Mouse (Mus musculus): ENCODE data around the gene Fxn.

The Fxn gene

DNA sequence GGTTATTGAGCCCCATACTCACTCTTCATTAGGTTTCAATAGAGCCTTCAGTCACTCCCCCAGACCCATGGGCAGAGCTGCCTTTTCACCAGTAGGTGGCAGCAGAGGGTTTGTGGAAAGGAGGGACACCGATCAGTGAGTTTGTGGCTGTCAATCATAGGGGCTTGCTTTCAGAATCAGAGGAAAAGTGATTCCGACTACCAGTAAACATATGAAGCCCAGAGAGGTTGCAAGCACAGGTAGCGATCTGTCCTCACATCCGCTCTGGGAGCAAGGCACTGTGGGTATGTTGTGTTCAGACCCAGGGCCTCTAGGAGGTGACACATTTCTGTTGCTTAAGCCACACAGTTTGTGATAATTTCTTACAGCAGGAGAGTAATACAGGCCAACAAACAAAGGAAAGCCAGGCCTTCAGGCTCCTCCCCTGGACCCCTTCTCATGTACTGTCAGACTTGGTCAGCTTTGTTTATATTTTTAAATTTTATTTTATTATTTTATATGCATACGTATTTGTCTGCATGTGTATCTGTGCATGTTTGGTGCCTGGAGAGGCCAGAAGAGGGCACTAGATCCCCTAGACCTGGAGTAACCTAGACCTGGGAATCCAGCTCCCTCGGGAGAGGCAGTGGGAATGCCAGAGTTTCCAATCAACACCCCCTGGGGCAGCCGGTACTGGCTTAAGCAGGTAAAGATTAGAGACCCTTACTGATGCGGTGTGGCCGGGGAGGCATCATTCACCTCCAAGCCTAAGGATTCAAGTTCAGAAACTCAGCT, 20.8 kb upstream of the Fxn start:
- DNase-seq (ENCODE audit: low spot score): peak; percentile 89

DNA sequence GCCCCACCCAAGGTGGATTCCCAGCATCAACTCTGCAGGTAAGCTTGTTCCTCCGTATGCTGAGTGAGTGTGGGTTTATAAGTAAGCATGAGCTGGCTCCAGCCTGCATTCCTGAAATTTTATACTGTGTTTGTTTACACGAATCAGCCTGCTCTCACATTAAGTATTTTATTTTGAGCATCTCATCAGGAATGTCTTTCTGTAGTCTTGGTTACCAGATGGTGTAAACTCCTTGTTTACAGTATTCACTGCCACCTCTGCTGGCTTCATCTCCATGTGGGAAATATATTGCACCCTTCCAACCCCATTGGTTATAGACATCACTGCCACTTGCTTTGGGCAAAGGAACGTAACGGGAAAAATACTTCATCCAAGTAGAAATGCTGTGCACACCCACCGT, 13.1 kb upstream of the Fxn start:
- no peak for DNase-seq (ENCODE audit: low spot score)

DNA sequence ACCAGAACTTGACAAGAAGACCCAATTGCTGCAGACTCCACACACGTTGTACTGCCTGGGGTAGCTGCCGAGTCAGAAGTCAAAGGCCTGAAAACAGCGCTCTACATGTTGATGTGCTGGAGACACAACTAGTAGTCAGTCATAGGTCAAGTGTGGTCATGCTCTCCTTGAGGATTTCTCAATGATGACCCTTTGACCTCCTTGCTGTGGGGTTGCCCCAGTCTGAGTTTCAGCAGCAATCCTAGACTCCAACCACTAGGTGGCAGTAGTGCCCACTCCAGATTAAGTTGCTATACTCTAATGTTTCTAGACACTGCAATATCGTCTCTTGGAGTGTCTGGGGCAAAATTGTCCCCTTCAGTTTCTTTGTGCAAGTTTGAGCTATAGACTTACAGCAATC, 3.8 kb upstream of the Fxn start:
- peak; percentile 85 for DNase-seq (ENCODE audit: low spot score)

DNA sequence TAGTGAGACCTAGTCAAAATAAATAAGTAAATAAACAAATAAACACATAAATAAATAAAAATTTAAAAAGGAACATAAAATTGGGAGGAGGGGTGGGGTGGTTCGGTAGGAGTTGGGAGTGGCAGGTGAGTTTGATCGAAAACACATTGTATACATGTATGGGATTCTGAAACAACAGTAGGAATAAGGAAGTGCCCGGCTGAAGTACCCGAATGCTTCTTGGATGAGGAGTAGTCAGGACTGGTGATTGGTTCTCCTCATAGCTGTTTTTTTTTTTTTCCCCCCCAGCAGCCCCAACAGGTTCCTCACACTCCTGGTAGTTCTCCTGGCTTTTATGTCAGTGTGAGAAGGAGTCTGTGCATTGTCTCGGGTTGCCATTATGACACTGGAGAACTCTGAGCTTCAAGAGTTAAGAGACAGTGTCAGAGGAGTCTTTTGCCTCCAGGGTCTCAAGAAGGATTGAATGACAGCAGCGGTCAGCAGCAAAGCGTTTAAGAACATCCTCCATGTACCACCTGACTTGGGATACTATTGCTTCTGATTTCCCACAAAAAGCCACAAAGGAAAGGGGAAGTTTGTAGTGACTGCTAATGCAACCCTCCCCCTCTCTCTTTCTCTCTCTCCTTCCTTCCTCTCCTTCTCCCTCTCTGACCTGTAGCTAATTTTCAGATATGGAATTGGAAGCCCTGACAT, 1.0 kb upstream of the Fxn start:
- DNase-seq (ENCODE audit: low spot score): no peak

DNA sequence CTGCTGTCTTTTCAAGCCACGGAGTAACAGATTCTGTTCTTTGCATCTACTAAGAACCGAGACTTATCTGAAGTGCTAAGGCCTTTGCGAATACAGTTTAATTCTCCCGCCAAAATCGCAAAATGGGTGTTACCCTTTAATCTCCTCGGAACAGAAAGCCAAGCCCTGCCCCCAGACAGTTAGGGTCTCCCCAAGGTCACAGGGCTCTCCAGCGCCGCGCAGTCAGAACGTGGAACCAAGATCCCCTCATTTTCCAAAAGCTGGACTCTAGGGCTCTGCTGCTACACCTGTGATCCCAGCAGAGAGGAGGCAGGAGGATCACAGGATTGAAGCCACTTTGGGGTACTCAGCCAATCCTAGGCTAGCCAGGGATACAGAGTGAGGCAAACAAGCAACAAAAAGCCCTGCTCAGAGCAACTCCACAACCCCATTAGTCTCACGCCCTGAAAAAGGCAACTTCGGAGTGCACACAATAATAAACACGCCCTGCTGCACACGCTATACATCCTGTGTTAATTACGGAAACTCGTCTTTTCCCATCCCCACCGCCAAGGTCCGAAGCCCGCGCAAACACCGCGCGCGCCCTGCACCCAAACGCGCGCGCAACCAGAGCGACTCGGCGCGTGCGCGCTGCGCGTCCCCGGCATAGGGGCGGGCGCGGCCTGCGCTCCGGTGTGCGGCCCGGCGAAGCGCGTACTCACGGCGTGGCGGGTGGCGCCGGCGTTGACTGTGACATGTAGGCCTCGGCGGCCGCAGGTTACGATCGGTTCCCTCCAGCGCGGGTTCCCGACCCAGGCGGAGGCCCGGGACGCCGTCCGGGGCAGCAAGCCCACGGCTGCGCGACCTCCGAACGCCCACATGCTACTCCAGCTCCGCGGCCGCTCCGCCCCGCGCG, 452 bp downstream of the Fxn start:
- DNase-seq (ENCODE audit: low spot score): peak; percentile 84

DNA sequence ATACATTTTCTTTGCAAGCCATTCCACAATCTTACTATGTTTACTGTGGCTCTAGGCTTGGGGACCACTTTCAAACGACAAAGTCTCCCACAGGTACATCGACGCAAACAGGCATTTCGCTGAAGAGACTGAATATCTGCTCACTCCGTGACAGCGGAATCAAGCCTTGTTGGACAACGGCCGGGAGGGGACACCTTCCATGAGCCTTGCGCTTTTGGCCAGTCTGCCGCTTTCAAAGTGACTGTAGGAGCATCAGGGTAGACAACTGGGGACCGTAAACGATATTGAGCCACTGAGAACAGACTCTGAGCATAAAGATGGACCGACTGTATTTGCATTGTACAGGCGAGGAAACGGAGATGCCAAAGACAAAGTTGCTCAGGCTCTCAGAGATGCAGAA, 1.5 kb downstream of the Fxn start:
- no peak for DNase-seq (ENCODE audit: low spot score)

DNA sequence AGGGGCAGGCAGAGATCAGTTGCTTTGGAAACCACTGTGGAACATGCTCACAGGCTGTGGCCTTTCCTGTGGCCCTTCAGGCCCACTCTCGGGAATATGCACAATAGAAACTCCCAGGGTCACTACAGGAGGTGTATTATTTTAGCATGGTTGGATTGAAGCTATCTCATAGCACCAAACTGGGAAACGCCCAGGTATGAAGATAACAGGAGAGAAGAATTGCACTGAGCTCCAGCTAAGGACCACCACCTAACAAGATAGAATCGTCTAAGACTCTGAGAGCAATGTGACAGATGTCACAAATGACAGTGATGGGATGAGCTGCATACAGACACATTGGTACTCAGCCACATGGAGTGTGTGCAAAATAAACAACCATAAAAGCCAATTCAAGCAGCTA, 6.1 kb downstream of the Fxn start:
- DNase-seq (ENCODE audit: low spot score): no peak

DNA sequence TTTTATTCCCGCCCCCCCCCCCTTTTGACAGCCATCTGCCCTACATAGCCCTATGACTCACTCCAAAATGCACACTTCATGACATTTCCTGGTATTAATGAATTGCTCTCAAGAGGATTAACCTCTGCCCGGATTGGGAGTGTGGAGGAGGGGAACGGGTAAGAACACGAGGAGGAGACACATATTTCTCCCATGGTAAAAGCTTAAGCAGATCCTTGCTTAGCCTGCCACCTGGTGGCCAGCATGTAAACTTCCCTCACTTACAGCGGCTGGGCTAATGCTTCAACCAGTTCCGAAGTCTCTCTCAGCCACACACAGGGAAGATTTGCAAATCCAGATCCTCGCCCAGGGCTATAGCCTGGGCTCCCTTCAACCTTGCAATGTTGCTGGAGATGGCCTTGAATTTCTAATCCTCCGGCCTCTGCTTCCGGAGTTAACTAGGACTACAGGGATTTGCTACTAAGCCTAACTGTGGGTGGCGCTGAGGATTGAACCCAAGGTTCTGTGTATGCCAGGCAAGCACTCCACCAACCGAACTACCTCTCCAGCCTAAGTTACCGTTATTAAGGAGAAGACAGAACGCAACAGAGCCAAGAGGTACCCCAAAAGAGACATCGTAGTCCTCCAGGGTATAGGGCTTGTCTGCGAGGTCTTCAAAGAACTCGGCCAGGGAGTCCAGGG, 8.5 kb downstream of the Fxn start:
- peak; percentile 85 for DNase-seq (ENCODE audit: low spot score)

DNA sequence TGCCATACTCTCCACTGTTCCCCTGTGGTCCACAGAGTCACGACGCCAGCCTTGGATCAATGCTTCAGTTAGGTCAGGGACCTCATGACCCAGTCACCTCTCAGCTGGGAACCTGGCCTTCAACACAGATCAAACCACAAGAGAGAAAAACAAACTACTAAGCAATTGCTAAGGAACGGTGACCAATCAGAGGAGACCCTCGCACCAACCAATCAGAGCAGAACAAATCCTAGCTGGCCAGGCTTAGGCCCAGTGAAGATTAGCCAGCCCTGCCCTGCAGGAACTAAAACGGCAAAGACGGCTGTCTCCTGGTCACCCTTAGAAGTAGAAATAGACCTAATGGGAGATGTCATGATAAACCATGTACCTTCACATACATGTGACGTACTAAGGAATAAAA, 9.1 kb downstream of the Fxn start:
- DNase-seq (ENCODE audit: low spot score): no peak

DNA sequence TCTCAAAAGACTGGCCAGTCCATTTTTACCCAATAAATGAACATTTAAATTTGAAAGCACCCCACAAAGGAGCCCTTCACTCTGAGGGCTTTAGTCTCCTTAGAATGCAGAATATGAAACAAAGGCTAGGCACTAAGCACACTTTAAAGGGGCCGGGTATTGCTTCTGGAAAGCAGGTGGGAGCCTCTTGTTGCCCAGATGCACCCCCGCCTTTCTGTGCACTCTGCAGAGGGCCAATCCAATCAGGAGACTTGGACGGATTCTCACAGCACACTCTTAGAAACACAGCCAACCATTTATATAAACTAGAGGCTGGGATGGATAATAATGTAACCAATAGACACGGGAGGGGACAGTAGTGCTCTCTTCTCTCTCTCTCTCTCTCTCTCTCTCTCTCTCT, 11.9 kb downstream of the Fxn start:
- no peak for DNase-seq (ENCODE audit: low spot score)

DNA sequence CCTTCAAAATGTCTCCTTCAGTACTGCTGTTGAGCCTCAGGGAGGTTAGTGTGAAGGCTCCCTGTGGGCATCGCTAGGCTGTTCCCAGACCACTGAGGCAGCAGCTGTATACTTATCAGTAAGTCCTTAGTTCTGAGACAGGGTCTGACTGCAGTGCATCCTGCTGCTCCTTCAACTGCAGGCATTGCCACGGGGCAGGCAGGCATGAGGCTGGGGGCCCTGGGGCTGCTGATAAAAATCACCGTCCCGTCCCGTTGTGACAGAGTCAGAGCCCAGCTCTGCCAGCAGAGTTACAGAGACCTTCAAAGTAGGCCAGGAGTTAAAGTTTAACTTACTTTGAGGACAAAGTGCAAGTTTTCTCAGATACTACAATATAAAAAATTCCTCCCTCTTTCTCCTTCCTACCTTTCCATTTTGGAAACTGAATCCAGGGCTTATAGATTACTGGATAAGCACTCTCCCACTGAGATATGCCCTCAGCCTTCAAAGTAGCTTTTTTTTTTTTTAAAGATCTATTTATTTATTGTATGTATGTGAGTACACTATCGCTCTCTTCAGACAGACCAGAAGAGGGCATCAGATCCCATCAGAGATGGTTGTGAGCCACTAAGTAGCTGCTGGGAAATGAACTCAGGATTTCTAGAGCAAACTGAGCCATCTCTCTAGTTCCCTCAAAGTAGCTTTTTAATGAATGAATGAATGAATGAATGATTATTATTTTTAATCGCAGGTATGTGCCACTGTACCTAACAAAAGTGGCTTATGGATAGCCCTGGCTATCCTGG, 14.2 kb downstream of the Fxn start:
- no peak for DNase-seq (ENCODE audit: low spot score)

DNA sequence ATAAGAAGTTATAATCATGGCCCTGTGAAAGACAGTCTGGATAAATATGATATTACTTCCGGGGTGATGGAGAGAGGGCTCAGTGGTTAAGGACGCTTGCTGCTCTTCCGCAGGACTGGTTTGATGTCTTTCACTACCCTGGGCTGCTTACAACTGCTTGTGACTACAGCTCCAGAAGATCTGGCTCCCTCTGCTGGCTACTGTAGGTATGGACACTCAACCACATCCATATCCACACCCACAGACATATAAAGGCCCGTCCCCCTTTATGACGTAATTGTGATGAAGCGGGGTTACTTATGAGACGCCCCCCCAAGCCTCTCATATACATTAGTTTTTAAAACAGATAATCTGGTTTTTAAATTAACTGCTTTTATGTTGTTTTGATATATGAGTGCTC, 15.4 kb downstream of the Fxn start:
- DNase-seq (ENCODE audit: low spot score): peak; percentile 92

DNA sequence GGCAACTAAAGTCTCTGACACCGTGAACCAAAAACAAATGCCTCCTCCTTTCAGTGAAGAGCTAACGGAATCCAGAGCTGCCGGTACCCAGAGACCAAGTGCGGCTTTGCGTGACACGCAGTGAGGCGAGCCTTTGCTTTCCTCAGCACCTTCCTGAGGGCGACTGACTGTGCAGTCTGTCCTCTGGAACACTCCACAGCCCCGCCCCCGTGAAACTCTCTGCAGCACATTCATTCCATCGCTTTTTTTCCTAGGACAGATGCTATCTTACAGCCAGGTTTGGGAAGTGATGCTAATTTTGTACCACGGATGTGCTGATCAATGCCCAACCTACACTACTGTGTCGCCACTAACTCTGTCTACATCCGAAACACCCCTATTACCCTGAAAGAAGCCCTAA, 17.7 kb downstream of the Fxn start:
- DNase-seq (ENCODE audit: low spot score): no peak

DNA sequence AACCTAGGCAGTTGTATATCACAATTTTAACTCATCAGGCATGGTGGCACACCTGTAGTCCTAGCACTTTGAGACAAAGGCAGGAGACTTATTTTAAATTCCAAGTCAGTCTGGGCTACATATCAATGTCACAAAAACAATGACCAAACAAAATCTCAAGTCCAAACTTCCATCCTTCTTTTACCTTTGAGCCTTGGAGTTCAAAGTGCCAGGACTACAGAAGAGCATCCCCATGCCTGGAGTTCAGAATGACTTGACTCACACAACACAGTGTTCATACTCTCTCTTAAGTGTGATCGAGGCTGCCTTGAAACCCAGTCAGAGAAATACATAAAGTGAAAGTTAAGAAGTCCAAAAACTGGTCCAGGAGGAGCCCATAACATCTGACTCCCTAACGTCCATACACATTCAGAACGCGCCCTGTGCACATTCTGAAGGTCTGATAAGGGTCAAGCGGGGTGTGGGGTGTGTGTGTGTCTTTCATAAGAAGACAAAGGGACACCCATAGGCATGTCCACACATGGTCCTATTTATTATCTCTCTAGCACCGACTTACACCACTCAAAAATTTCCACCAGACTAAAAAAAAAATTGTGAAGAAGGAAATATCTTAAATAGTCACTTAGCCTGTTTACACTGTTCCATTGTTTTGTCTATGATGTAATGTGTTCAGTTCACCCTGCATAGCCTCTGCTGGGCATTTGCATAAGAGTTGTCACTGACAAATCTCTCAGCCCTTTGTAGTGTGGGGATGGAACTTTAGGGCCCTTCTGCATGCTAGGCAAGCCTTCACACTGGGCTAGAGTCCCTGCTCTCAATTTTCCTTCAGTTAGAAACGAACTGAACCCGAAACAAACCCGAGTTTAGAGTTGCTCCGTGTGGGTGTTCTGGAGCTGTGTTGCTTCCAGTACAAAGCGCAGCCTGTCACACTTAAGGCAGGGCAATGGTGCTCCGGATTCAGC, 20.7 kb downstream of the Fxn start:
- no peak for DNase-seq (ENCODE audit: low spot score)

DNA sequence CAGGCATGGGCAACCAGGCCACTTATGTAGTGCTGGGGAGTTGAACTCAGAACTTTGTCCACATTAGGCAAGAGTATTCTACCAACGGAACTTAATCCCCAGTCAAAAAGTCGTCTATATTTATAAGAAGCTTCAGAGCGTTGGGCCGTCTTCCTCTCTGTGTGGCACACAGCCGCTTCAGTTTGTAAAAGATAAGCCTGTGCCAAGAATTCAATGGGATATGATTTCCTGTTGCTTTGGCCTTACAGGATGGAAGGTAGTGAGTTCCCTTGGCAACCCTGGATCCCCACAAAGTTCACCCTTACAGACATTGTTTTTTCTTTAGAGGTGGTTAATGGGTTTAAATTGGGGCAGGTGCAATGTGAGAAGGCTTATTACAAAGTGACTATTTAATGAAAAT, 22.0 kb downstream of the Fxn start:
- no peak for DNase-seq (ENCODE audit: low spot score)

DNA sequence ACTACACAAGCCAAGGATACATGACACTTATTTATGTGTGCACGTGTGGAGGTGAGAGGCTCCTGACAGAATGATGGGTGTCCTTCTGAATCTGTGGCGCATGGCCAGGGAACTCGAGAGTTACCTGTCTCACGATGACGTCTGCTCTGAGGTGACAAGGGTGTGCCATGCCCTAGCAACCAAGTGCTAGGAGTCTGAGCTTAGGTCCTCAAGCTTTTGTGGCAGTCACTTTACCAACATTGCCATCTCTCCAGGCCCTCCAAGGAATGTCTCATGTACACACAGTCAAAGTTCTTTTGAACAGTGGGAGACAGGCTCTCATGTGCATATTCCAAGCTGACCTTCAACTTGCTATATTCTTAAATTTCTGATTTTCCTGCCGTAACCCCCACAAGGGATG, 22.4 kb downstream of the Fxn start:
- DNase-seq (ENCODE audit: low spot score): no peak

DNA sequence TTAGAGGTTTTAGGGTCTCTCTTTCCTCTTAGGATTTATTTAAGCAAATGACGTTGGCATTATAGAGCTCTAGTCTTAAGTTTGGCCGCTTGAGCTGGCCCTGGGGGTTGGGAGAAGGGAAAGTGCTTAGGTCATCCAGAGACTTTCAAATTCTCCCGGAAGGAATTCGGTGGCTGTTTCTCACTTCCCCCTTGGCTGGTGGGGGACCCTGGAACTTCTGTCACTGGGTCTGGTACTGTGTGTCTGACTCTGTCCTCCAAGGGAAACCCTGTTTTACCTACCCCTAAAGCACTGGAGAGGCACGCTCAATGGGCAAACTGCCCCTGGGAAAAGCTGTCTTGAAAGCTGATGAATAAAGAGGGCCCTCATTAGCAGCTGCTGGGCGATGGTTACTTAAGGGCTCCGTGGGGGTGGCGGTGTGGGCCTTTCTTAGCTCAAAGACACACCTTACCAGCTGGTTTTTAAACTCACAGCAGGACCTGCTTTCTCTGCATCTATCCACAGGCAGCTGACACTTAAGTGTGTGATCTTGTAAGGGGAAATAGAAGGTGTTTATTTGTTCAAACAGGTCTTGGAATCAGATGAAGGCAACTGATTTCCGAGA, 26.6 kb downstream of the Fxn start:
- DNase-seq (ENCODE audit: low spot score): no peak

DNA sequence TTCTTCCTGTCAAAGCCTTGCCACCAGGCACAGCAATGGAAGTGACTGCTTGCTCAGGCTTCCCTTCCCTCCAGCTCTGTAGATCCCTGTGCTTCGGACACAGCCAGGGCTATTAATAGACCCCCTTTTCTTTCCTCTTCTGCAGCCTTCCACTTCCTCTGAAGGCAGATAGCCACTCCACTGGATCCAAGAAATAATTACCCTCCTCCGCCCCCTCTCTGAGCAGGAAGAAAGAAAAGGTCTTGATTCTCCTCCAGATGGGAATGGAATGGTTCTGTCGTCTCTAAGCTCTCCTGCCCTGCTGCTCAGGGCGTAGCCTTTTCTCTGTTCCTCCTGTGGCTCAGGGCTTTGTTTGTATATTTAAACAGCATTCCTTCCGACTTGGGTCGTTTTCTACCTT, 28.5 kb downstream of the Fxn start:
- DNase-seq (ENCODE audit: low spot score): no peak

DNA sequence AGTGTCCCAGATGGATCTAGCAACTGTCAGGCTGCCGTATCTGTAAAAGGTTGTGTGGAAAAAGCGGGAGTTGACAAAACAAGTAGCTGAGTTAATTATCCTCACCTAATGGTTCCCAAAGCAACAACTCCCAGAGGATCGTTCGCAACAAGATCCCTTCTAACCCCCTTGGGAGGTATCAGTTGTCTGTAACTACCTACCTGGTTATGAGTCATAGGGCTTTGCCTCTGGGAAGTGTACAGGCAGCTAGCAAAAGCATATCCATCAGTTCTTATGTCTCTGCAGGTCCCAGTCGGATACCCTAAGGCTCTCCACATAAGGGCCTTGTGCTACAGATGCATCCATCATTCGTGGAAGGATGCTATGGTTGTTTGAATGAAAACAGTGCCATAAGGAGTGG, 37.1 kb downstream of the Fxn start:
- DNase-seq (ENCODE audit: low spot score): no peak
